Mouse (Mus musculus) hindbrain, embryonic 14.5 days (tissue): ENCODE data around the gene Caprin2. TPM values are rescaled to one million over a fixed set of nuclear protein-coding genes. Genes with fewer than 3 reads are reported as not detected.
A peak's percentile ranks its signal among the peaks of the same experiment; 100 is the strongest.
"Not testable (repeated sequence)": the region's sequence is repeated elsewhere in the genome, so short reads cannot be mapped to it uniquely, and the experiment has no call there.

Source experiments
- ATAC-seq: fragments of 200-750 bp; cut with Nextera tagmentation; 2 replicates; pipeline ENCODE4 v1.8.0; 2017; ENCODE audit warnings: moderate number of reproducible peaks, mild to moderate bottlenecking, moderate TSS enrichment, moderate library complexity; ENCODE audit not compliant: low FRiP score
- DNase-seq: peaks from one replicate; pipeline ENCODE4 v3.0.0-alpha.2; 2015; ENCODE audit warnings: low spot score
- H3K27ac ChIP-seq: fragments of 300-500 bp; sonication (generic); 2 replicates; pipeline ENCODE4 v1.5.1; 2014; ENCODE audit warnings: mild to moderate bottlenecking, moderate library complexity
- H3K27me3 ChIP-seq: fragments of 300-500 bp; sonication (generic); 2 replicates; pipeline ENCODE4 v1.6.1; 2014; ENCODE audit warnings: mild to moderate bottlenecking, low read length, mixed read lengths; ENCODE audit not compliant: control insufficient read depth, insufficient read depth
- H3K36me3 ChIP-seq: fragments of 300-500 bp; sonication (generic); replicated peaks from 2 replicates; pipeline ENCODE4 v1.6.1; 2014; ENCODE audit not compliant: control insufficient read depth, insufficient read depth
- H3K4me1 ChIP-seq: fragments of 300-500 bp; sonication (generic); replicated peaks from 2 replicates; pipeline ENCODE4 v1.6.1; 2014; ENCODE audit warnings: antibody characterized with exemption, low read length, mixed read lengths; ENCODE audit not compliant: control insufficient read depth, insufficient read depth
- H3K4me2 ChIP-seq: fragments of 300-500 bp; sonication (generic); replicated peaks from 2 replicates; pipeline ENCODE4 v1.6.1; 2014; ENCODE audit warnings: mild to moderate bottlenecking, moderate library complexity
- H3K4me3 ChIP-seq: fragments of 300-500 bp; sonication (generic); replicated peaks from 2 replicates; pipeline ENCODE4 v1.5.1; 2014; ENCODE audit warnings: mild to moderate bottlenecking, low read length
- H3K9ac ChIP-seq: fragments of 300-500 bp; sonication (generic); 2 replicates; pipeline ENCODE4 v1.6.1; 2014
- H3K9me3 ChIP-seq: fragments of 300-500 bp; sonication (generic); 2 replicates; pipeline ENCODE4 v1.6.1; 2016; ENCODE audit warnings: low read length; ENCODE audit not compliant: control insufficient read depth
- WGBS: fragments of 180-500 bp; shearing (Covaris S2); extraction: QIAGEN DNeasy Blood & Tissue Kit; methylation state at CpG from one replicate; pipeline ENCODE4 v1.1.7; 2014; 5-methylcytosine and 5-hydroxymethylcytosine counted together
- polyA plus RNA-seq: library from polyadenylated mRNA; unstranded; fragments of >200 nt; fragmentation: Nextera tagmentation; extraction: Ambion mirVana; gene quantifications from 2 replicates; pipeline ENCODE4 v1.2.1, GENCODE M21; 2014

Caprin2 gene
- polyA plus RNA-seq, 1 experiment from 2014 or later, result 8.8 TPM

DNA sequence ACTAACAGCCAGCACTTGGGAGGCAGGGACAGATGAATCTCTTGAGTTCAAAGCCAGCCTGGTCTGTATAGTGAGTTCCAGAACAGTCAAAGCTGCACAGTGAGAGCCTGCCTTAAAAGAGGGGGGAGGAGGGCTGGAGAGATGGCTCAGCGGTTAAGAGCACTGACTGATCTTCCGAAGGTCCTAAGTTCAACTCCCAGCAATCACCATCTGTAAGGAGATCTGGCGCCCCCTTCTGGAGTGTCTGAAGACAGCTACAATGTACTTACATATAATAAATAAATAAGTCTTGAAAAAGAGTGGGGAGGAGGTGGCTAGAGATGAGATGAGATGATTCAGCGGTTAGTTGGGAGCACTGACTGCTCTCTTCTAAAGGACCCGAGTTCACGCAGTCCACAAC lies 35.2 kb upstream of the Caprin2 start:
- H3K9me3 ChIP-seq, result no peaks in the 10 kb centered on the region
- no peak overlapping the region for H3K4me2 ChIP-seq
- H3K36me3 ChIP-seq, result peaks cover 58% of the 10 kb centered on the region
- no peak overlapping the region for H3K27ac ChIP-seq
- H3K27me3 ChIP-seq, result no peaks in the 10 kb centered on the region
- ATAC-seq, result no peak; the same call in 1 of the 2 replicates
- 89% methylated on average over 6 of the region's 6 CpGs for WGBS
- peaks cover 8% of the 10 kb centered on the region; the same call in 1 of the 2 replicates for H3K4me1 ChIP-seq
- DNase-seq, result no peak
- H3K9ac ChIP-seq, result no peak overlapping the region
- no peak overlapping the region for H3K4me3 ChIP-seq

DNA sequence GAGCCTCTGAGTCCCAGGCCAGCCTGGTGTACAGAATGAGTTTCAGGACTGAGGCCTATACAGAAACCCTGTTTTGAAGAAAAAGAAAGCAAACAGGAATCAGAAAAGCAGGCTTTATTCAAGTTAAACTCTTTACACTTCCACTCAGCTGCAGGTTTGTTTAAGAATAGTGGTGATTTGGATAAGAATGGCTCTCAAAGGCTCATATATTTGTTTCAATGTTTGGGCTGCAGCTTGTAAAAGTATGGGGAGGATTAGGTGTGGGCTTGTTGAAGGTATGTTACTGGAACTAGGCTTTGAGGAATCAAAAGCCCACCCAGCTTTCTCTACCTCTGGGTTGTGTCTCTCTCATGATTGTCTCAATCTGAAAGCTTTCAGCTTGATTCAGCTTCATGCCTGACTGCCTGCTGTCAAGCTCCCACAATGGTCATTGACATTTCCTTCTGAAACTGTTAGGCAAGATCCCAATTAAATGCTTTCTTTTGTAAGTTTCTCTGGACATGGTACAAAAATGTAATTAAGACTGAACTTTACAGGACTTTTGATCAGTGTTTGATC lies 22.9 kb upstream of the Caprin2 start:
- H3K36me3 ChIP-seq, result peaks cover 28% of the 10 kb centered on the region
- ATAC-seq (no peak), DNase-seq (no peak)
- no peaks in the 10 kb centered on the region for H3K9me3 ChIP-seq
- no peak overlapping the region for H3K9ac ChIP-seq
- no peak overlapping the region for H3K27ac ChIP-seq
- H3K27me3 ChIP-seq, result no peaks in the 10 kb centered on the region
- no peak overlapping the region for H3K4me3 ChIP-seq
- no peaks in the 10 kb centered on the region for H3K4me1 ChIP-seq
- H3K4me2 ChIP-seq, result no peak overlapping the region

DNA sequence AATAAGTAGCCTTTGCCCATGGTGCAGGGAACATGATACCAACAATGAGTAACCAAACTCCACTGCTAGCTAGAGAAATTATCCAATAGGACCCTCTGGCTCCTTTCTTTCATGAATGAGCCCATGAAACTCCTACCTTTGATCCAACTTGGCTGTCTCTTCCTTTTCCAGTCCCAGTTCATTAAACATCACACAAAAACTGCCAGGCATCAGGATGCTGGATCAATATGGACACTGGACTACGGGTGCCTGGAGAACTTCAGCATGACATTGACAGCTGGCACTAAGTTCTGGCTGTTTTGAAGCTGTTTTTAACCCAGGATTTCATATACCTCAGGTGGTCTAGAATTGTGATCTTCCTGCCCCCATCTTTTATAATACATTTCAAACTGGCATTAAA lies 21.6 kb upstream of the Caprin2 start:
- Histone ChIP-seq H3K9ac (no peak overlapping the region), H3K27ac (no peak overlapping the region), H3K4me1 (no peaks in the 10 kb centered on the region), H3K36me3 (peaks cover 17% of the 10 kb centered on the region; the same call in 1 of the 2 replicates), H3K9me3 (no peaks in the 10 kb centered on the region), H3K27me3 (no peaks in the 10 kb centered on the region), H3K4me3 (no peak overlapping the region), H3K4me2 (no peak overlapping the region)
- WGBS, result 72% methylated on average over 1 of the region's 1 CpGs
- ATAC-seq (no peak), DNase-seq (no peak)

DNA sequence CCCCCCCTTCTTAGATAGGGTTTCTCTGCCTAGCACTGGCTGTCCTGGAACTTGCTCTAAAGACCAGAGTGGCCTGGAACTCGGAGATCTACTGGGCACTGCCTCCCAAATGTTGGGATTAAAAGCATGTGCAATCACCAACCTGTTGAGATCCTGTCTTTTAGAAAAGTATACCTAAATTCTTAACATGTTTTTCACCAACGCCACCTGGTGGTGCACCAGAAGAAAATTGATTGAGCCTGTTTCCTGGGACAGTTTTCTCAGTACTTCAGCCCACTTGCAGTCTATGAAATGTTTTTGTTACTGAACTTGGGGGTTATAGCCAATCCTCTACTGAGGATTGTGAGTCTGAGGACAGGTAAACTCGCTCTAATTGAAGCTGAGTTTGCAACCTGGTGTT lies 20.8 kb upstream of the Caprin2 start:
- peak; percentile 49 for DNase-seq
- H3K4me2 ChIP-seq, result no peak overlapping the region
- H3K27me3 ChIP-seq, result no peaks in the 10 kb centered on the region
- H3K27ac ChIP-seq, result no peak overlapping the region
- H3K4me1 ChIP-seq, result no peaks in the 10 kb centered on the region
- H3K9ac ChIP-seq, result no peak overlapping the region
- 34% methylated on average over 3 of the region's 3 CpGs for WGBS
- no peak overlapping the region for H3K4me3 ChIP-seq
- peaks cover 17% of the 10 kb centered on the region; the same call in 1 of the 2 replicates for H3K36me3 ChIP-seq
- no peaks in the 10 kb centered on the region for H3K9me3 ChIP-seq
- ATAC-seq, result no peak

DNA sequence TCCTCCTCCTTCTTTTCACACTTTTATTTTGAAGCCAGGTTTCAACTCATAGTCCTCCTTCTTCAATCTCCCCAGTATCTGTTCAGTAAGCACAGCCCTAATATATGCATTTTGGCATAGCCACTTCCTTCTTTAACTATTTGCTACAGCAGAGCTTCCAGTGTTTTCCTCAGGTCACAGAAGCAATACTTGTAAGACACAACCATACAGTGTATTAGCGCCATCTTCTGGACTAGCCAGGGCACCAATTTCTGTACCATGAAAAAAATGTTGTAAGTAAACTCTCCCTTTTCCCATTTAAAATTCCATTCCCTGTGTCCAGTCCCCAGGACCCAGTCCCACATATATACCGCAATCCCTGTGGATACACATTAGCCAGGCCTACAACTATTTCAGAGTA lies 17.9 kb upstream of the Caprin2 start:
- H3K27ac ChIP-seq, result no peak overlapping the region
- no peak overlapping the region for H3K4me3 ChIP-seq
- no peaks in the 10 kb centered on the region for H3K9me3 ChIP-seq
- no peaks in the 10 kb centered on the region for H3K4me1 ChIP-seq
- H3K9ac ChIP-seq, result no peak overlapping the region
- no peaks in the 10 kb centered on the region for H3K27me3 ChIP-seq
- H3K4me2 ChIP-seq, result no peak overlapping the region
- no peaks in the 10 kb centered on the region for H3K36me3 ChIP-seq
- DNase-seq, result peak; percentile 84
- peak; percentile 65; the same call in 1 of the 2 replicates for ATAC-seq
- 9% methylated on average over 2 of the region's 2 CpGs for WGBS

DNA sequence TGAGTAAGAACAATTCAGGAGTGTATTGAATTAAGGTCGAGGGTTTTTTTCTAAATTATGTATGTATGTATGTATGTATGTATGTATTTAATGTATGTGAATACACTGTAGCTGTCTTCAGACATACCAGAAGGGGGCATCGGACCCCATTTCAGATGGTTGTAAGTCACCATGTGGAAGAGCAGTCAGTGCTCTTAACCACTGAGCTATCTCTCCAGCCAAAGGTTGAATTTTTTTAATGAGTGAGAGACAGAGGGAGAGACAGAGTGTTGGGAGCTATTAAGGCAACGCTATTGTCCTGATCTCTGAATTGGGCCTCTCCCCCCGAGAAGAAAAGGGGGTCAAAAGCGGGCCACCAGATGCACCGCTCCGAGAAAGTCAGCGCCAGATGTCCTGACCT lies 15.9 kb upstream of the Caprin2 start:
- ATAC-seq, H3K36me3 ChIP-seq, H3K9ac ChIP-seq, H3K4me3 ChIP-seq, H3K4me2 ChIP-seq, H3K27me3 ChIP-seq, DNase-seq, H3K4me1 ChIP-seq, H3K9me3 ChIP-seq, H3K27ac ChIP-seq: not testable (repeated sequence)
- WGBS, result 77% methylated on average over 8 of the region's 8 CpGs

DNA sequence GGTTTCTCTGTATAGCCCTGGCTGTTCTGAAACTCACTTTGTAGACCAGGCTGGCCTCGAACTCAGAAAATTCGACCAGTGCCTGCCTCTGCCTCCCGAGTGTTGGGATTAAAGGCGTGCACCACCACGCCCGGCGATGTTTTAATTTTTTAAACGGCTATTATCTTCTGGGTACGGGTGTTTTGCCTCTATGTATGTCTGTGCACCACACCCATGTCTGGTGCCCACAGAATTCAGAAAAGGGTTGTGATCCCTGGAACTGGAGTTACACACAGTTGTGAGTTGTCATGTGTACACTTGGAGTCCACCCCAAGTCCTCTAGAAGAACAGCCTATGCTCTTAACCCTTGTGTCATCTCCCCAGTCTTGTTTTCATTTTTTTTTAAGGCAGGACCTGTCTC lies 10.9 kb upstream of the Caprin2 start:
- no peaks in the 10 kb centered on the region for H3K4me1 ChIP-seq
- H3K4me2 ChIP-seq, result no peak overlapping the region
- H3K27me3 ChIP-seq, result no peaks in the 10 kb centered on the region
- ATAC-seq, result no peak
- no peaks in the 10 kb centered on the region for H3K9me3 ChIP-seq
- H3K36me3 ChIP-seq, result no peaks in the 10 kb centered on the region
- no peak for DNase-seq
- H3K9ac ChIP-seq, result no peak overlapping the region
- no peak overlapping the region for H3K27ac ChIP-seq
- 93% methylated on average over 9 of the region's 9 CpGs for WGBS
- H3K4me3 ChIP-seq, result no peak overlapping the region

DNA sequence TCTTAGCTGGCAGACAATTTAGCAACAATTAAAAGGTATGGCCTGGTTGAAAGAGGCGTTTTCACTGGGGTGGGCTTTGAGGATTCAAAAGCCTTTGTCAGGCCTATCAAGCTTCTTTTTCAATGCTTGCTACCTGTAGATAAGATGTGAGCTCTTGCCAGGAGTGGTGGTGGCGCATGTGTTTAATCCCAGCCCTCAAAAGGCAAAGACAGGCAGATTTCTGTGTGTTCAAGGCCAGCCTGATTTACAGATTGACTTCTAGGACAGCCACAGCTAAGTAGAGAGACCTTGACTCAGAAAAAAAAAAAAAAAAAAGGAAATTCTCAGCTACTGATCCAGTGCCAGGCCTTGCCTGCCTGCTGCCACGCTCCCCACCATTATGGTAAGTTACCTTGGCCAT lies 6.7 kb upstream of the Caprin2 start:
- H3K4me1 ChIP-seq, result no peaks in the 10 kb centered on the region
- no peaks in the 10 kb centered on the region for H3K36me3 ChIP-seq
- no peaks in the 10 kb centered on the region for H3K27me3 ChIP-seq
- H3K4me3 ChIP-seq, result no peak overlapping the region
- no peaks in the 10 kb centered on the region for H3K9me3 ChIP-seq
- no peak overlapping the region for H3K4me2 ChIP-seq
- H3K9ac ChIP-seq, result no peak overlapping the region
- H3K27ac ChIP-seq, result no peak overlapping the region
- ATAC-seq, result no peak
- 78% methylated on average over 3 of the region's 3 CpGs for WGBS
- DNase-seq, result no peak

DNA sequence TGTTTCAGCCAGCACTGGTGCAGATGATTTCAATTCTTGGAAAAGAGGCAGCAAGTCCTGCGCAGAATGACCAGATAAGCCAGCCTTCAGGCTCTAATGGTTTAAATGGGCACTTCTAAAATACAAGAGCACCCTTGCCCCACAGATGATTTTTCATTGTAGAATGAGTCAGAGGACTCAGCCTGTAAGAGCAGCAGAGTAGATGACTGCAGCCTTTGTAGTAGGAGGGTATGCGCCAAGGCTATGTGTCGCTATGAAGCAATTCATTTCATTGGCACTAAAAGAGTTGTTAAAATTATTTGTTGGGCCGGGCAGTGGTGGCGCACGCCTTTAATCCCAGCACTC lies 442 bp upstream of the Caprin2 start:
- ATAC-seq (peak; percentile 29), DNase-seq (no peak)
- Histone ChIP-seq H3K4me3 (peak overlapping the region; percentile 68), H3K4me1 (0 out of 2 replicates have a peak, but pooled peaks cover 5% of the 10 kb centered on the region), H3K27ac (peak overlapping the region; percentile 88), H3K36me3 (no peaks in the 10 kb centered on the region), H3K4me2 (peak overlapping the region; percentile 72), H3K27me3 (no peaks in the 10 kb centered on the region), H3K9me3 (no peaks in the 10 kb centered on the region), H3K9ac (peak overlapping the region; percentile 64)
- 56% methylated on average over 6 of the region's 6 CpGs for whole genome bisulfite sequencing
